Mouse (Mus musculus) urinary bladder, postnatal 14 days (tissue): ENCODE data around the gene Vmn2r110.

ENCODE experiments used
- DNase-seq: peaks from one replicate; pipeline ENCODE4 v3.0.0; 2021; ENCODE audit warnings: low spot score

Gene Vmn2r110

GRCm38 (mm10) chr17:20596323-20596722 lies at the start of gene Vmn2r110:
Vmn2r110 (minus strand) TSS chr17:20596423.
- DNase-seq, result no peak

DNA sequence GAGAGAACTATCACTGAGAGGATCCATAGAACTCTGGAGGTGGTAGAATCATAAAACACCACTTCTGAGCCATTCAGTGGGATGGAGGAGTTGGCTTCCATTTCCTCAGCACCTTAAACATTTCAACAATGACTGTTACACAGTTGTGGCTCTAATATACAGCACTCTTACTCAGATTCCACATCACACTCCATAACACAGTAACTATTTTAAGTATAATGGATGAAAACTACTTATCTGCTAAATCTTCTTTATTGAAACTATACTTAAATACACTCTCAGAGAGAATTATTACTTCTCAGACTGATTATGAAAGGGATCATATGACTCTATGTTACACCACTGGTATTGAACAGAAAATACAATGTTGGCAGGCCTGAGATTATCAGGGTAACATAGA lies 28.6 kb upstream of the Vmn2r110 start, which contains the start of gene Fpr-rs3:
Gene Fpr-rs3 (minus strand): TSS at position 101 of the 400 bp plus-strand sequence.
- no peak for DNase-seq

GRCm38 (mm10) chr17:20564656-20565055 lies 31.6 kb downstream of the Vmn2r110 start, which contains the start of gene Vmn2r109:
Vmn2r109 (minus strand) TSS chr17:20564756.
- DNase-seq, result no peak
